Mouse (Mus musculus): ENCODE results near the gene Ssbp4. TPM values are rescaled to one million over a fixed set of nuclear protein-coding genes. Genes with fewer than 3 reads are reported as not detected.
A peak's percentile ranks its signal among the peaks of the same experiment; 100 is the strongest.

Ssbp4 gene
- polyA plus RNA-seq, 2 experiments = 36.3 to 49.5 TPM

- Histone ChIP-seq H3K4me1 (replicated peaks; ENCODE audit: control insufficient read depth in 2 of 2, insufficient read depth in 2 of 2, low read length in 1 of 2) (no peaks in the 10 kb centered on the region), H3K9ac (replicated peaks) (no peak overlapping the region), H3K9me3 (ENCODE audit: control insufficient read depth, low read length) (no peaks in the 10 kb centered on the region), H3K4me2 (ENCODE audit: low read depth) (no peak overlapping the region), H3K27ac (no peak overlapping the region), H3K27me3 (ENCODE audit: control insufficient read depth, insufficient read depth, low read length) (no peaks in the 10 kb centered on the region), H3K4me3 (ENCODE audit: insufficient read depth in 1 of 2, low read depth in 2 of 2, low read length in 2 of 2) (no peak overlapping the region), H3K36me3 (replicated peaks; ENCODE audit: control insufficient read depth, insufficient read depth, low read depth) (peaks cover 38% of the 10 kb centered on the region)
- 45% methylated on average over 7 of the region's 7 CpGs for WGBS (ENCODE audit: insufficient replicate concordance)
- DNase-seq (ENCODE audit: low read depth in 3 of 3, low spot score in 3 of 3) (no peak), ATAC-seq (ENCODE audit: insufficient read depth) (peak; percentile 33; the same call in 1 of the 2 replicates)
- peak; percentile 87 for TF ChIP-seq CTCF (IDR thresholded peaks at IDR 0.05; ENCODE audit: low read depth)
- TF ChIP-seq EP300 (IDR thresholded peaks at IDR 0.05; ENCODE audit: low read depth) = no peak
These were observed 23.4 kb downstream of the Ssbp4 start for GRCm38 (mm10) chr8:70585258-70585652.

GRCm38 (mm10) chr8:70584606-70585257 is 23.9 kb downstream of the Ssbp4 start:
- peaks cover 39% of the 10 kb centered on the region for H3K36me3 ChIP-seq (replicated peaks; ENCODE audit: control insufficient read depth, insufficient read depth, low read depth)
- ATAC-seq (ENCODE audit: insufficient read depth) = peak; percentile 6; the same call in 1 of the 2 replicates

GRCm38 (mm10) chr8:70583476-70584387 is 24.9 kb downstream of the Ssbp4 start:
- 84% methylated on average over 18 of the region's 18 CpGs for WGBS (ENCODE audit: insufficient replicate concordance)
- no peak overlapping the region for H3K9ac ChIP-seq (replicated peaks)
- no peaks in the 10 kb centered on the region for H3K9me3 ChIP-seq (ENCODE audit: control insufficient read depth, low read length)
- H3K4me1 ChIP-seq (replicated peaks; ENCODE audit: control insufficient read depth in 2 of 2, insufficient read depth in 2 of 2, low read length in 1 of 2) = no peaks in the 10 kb centered on the region
- DNase-seq (ENCODE audit: low read depth in 3 of 3, low spot score in 3 of 3) = no peak
- H3K4me2 ChIP-seq (ENCODE audit: low read depth) = no peak overlapping the region
- no peak overlapping the region for H3K27ac ChIP-seq
- no peak for ATAC-seq (ENCODE audit: insufficient read depth)
- H3K4me3 ChIP-seq (ENCODE audit: insufficient read depth in 1 of 2, low read depth in 2 of 2, low read length in 2 of 2) = no peak overlapping the region
- peaks cover 42% of the 10 kb centered on the region for H3K36me3 ChIP-seq (replicated peaks; ENCODE audit: control insufficient read depth, insufficient read depth, low read depth)
- TF ChIP-seq EP300 (IDR thresholded peaks at IDR 0.05; ENCODE audit: low read depth) = no peak
- TF ChIP-seq CTCF (IDR thresholded peaks at IDR 0.05; ENCODE audit: low read depth) = no peak
- no peaks in the 10 kb centered on the region for H3K27me3 ChIP-seq (ENCODE audit: control insufficient read depth, insufficient read depth, low read length)

More at GRCm38 (mm10) chr8:70584606-70585257, 23.9 kb downstream of the Ssbp4 start:
- TF ChIP-seq EP300 (IDR thresholded peaks at IDR 0.05; ENCODE audit: low read depth) (no peak), CTCF (IDR thresholded peaks at IDR 0.05; ENCODE audit: low read depth) (no peak)
- Histone ChIP-seq H3K4me2 (ENCODE audit: low read depth) (no peak overlapping the region), H3K4me1 (replicated peaks; ENCODE audit: control insufficient read depth in 2 of 2, insufficient read depth in 2 of 2, low read length in 1 of 2) (no peaks in the 10 kb centered on the region), H3K27me3 (ENCODE audit: control insufficient read depth, insufficient read depth, low read length) (no peaks in the 10 kb centered on the region), H3K9ac (replicated peaks) (no peak overlapping the region), H3K9me3 (ENCODE audit: control insufficient read depth, low read length) (no peaks in the 10 kb centered on the region), H3K27ac (no peak overlapping the region), H3K4me3 (ENCODE audit: insufficient read depth in 1 of 2, low read depth in 2 of 2, low read length in 2 of 2) (no peak overlapping the region)
- 81% methylated on average over 9 of the region's 9 CpGs for WGBS (ENCODE audit: insufficient replicate concordance)
- no peak for DNase-seq (ENCODE audit: low read depth in 3 of 3, low spot score in 3 of 3)

- no peaks in the 10 kb centered on the region for H3K9me3 ChIP-seq (ENCODE audit: control insufficient read depth, low read length)
- H3K27me3 ChIP-seq (ENCODE audit: control insufficient read depth, insufficient read depth, low read length) = no peaks in the 10 kb centered on the region
- no peak overlapping the region for H3K27ac ChIP-seq
- TF ChIP-seq EP300 (IDR thresholded peaks at IDR 0.05; ENCODE audit: low read depth) (no peak), CTCF (IDR thresholded peaks at IDR 0.05; ENCODE audit: low read depth) (no peak)
- no peak overlapping the region for H3K4me3 ChIP-seq (ENCODE audit: insufficient read depth in 1 of 2, low read depth in 2 of 2, low read length in 2 of 2)
- H3K9ac ChIP-seq (replicated peaks) = no peak overlapping the region
- H3K36me3 ChIP-seq (replicated peaks; ENCODE audit: control insufficient read depth, insufficient read depth, low read depth) = peaks cover 20% of the 10 kb centered on the region
- 75% methylated on average over 3 of the region's 3 CpGs for WGBS (ENCODE audit: insufficient replicate concordance)
- DNase-seq (ENCODE audit: low read depth in 3 of 3, low spot score in 3 of 3) (no peak), ATAC-seq (ENCODE audit: insufficient read depth) (no peak)
- H3K4me1 ChIP-seq (replicated peaks; ENCODE audit: control insufficient read depth in 2 of 2, insufficient read depth in 2 of 2, low read length in 1 of 2) = peaks cover 0 to 8% of the 10 kb centered on the region in 2 experiments; a peak in 2 of 4 replicates
- H3K4me2 ChIP-seq (ENCODE audit: low read depth) = no peak overlapping the region
These were observed 31.5 kb downstream of the Ssbp4 start for GRCm38 (mm10) chr8:70577207-70577606.

- Histone ChIP-seq H3K4me1 (replicated peaks; ENCODE audit: control insufficient read depth in 2 of 2, insufficient read depth in 2 of 2, low read length in 1 of 2) (peaks cover 0 to 8% of the 10 kb centered on the region in 2 experiments; a peak in 2 of 4 replicates), H3K27ac (no peak overlapping the region), H3K9ac (replicated peaks) (no peak overlapping the region), H3K9me3 (ENCODE audit: control insufficient read depth, low read length) (no peaks in the 10 kb centered on the region), H3K4me3 (ENCODE audit: insufficient read depth in 1 of 2, low read depth in 2 of 2, low read length in 2 of 2) (no peak overlapping the region), H3K27me3 (ENCODE audit: control insufficient read depth, insufficient read depth, low read length) (no peaks in the 10 kb centered on the region), H3K4me2 (ENCODE audit: low read depth) (no peak overlapping the region), H3K36me3 (replicated peaks; ENCODE audit: control insufficient read depth, insufficient read depth, low read depth) (peaks cover 4% of the 10 kb centered on the region; the same call in 1 of the 2 replicates)
- WGBS (ENCODE audit: insufficient replicate concordance) = 44% methylated on average over 4 of the region's 4 CpGs
- DNase-seq (ENCODE audit: low read depth in 3 of 3, low spot score in 3 of 3) = no peak
- TF ChIP-seq EP300 (IDR thresholded peaks at IDR 0.05; ENCODE audit: low read depth) = no peak
- ATAC-seq (ENCODE audit: insufficient read depth) = no peak
These were observed 33.8 kb downstream of the Ssbp4 start for GRCm38 (mm10) chr8:70574915-70575314.
